Mouse (Mus musculus) c-Kit-negative CD71-positive TER-119-positive erythroid progenitor cells, embryonic 14.5 days (primary cell): ENCODE results near the gene Gm38393.

Source experiments
- DNase-seq: peaks from one replicate; pipeline ENCODE4 v3.0.0-alpha.2; 2013; ENCODE audit warnings: low read depth, low spot score

Gm38393 gene

DNA sequence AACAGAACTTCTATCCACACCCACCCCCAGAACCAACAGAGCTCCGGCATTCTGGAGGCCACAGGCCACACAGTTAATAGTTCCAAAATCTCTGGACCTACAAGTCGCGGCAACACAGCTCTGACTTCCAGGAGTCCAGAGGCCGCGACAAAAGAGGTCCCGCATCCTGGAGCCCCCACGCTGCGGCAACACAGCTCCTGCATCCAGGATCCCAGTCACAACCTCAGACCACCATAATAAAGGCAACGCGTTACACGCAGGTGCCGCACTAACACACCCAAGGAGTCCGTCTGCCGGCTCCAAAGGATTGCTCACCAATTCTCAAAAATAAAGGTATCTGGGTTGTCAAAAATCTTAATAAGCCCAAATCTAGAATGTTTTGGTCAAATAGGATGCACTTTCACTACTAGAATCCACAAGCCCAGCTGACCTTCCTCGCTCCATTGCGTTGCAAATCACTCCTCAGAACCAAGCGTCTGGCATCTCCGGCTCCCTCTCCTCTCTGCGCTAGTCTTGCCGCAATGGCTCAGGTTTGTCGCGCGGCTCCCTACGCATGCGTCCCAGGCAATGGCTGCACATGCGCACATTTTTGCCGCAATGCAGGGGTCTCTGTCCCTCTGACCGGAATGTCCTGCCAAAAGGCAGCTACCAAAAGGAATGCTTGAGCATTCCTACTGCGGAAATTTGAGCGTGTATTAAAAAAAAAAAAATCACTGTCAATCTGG lies at the start of gene Gm38393, which contains the start of gene Snurf:
Gm38393 (minus strand) TSS at position 459 of the 725 bp plus-strand sequence.
Snurf (minus strand) TSS at position 444 of the 725 bp plus-strand sequence.
- DNase-seq, result no peak

DNA sequence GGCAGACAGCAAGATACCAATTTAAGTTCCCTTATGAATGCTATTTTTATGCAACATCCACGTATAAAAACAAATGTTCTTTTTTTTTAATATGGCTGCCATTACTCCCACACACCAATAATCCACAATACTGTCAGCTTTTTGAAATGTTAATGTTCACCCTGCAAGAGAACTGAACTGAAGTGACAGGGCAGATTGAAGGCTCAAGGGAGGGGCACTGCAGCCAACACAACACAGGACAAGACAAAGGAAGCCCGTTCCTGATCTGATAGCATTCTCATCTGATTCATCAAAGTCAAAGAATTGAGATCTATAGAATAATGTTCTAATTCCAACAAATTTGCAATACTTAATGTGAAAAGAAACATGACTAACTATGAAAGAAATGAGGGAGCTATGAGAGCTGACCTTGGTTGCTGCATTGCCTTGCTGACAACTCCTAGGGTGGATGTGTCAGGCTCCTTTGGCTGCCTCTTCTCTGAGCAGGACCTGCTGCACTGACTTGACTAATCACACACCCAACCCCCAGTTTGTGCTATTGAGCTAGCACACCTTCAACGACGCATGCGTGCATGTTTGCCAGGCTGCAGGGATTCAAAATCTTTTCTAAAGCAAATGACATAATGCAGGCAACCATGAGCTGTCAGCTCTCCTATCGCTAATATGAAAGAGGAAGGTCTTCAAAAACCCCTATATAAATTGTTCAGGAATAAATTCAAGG lies 42.8 kb upstream of the Gm38393 start:
- DNase-seq, result no peak

DNA sequence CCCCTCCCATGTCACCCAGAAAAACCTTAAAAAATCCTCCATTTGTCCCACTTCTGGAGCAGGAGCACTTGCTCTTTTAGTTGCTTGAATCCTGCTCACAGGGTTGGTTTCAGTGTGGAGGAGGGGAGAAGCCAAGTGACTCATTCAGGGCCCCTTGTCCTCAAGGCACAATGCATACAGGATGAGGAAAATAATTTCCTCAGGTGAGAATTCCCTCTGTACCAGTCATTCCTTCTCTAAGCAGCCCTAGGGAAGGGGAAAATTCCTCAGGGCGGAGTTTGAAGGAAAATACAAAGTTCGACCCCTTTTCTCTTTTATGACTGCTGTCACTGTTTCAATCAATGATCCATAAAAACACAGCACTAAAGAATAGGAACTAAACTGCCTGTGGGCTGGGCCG lies 8.3 kb upstream of the Gm38393 start:
- no peak for DNase-seq

DNA sequence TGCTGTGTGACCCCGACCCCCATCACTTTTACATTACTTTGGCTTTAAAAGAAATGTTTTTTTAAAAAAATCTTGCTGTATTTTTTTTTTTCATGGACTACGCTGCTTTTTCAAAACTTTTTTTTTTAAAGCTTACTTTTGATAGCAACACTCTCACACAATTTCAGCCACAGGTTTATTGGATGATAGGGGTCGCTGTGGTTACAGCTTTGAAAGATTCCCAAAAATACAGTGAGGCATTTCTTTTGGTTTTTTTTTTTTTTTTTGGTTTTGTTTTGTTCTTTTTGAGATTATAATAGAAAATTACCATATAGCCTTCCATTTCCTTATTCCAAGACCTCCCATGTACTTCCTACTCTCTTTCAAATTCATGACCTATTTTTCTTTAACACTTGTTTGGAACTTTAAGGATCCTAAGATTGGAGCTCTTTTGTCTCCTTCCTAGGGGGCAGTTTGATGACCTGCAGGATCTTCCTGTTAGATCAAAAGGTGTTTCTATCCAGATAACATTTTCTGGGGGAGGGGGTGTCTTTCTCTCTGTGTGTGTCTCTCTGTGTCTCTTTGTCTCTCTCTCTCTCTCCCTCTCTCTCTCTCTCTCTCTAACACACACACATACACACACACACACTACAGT lies 3.0 kb upstream of the Gm38393 start:
- no peak for DNase-seq

DNA sequence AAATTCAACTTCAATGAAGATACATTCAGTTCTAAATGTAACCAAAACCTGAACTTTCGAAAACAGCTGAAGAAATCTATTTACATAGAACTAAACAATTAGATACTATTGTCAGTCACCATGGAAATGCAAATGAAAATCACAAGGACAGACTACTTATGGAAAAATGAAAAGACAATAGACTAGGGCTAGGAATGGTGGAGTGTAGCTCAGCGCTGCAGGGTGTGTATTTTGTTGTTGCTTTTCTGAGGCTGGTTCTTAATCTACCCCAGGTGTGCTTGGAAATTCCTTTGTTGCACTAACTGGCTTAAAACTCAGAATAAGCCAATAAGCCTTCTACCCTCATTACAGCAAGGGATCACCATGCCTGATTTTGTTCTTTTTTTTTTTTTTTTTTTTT lies 1.4 kb upstream of the Gm38393 start:
- no peak for DNase-seq

DNA sequence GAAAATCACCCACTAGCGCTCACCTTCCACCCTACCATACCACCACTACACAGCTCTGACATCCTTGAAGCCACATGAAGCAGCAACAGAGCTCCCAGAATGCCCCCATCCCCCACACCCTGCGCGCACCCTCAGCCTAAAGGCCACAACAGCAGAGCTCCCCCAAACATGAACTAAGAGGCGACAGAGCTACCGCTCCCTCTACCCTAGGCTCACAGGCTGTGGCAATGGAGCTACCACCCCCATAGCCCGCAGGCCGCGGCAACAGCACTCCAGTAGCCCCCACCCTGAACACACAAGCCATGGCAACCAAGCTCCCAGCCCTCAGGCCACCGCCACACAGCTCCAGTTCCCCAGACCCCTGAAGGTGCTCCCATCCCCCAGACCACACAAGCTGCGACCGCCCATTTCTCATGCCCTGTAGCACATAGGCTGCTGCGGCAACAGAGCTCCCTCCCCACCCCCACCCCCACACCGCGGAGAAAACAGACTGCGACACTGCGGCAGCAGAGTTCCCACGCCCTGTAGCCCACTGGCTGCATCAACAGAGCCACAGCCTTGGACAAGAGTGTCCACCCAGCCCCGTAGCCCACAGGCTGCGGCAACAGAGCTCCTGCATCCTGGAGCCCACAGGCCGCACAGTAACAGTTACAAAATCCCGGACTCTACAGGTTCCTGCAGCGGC lies 801 bp downstream of the Gm38393 start:
- no peak for DNase-seq

DNA sequence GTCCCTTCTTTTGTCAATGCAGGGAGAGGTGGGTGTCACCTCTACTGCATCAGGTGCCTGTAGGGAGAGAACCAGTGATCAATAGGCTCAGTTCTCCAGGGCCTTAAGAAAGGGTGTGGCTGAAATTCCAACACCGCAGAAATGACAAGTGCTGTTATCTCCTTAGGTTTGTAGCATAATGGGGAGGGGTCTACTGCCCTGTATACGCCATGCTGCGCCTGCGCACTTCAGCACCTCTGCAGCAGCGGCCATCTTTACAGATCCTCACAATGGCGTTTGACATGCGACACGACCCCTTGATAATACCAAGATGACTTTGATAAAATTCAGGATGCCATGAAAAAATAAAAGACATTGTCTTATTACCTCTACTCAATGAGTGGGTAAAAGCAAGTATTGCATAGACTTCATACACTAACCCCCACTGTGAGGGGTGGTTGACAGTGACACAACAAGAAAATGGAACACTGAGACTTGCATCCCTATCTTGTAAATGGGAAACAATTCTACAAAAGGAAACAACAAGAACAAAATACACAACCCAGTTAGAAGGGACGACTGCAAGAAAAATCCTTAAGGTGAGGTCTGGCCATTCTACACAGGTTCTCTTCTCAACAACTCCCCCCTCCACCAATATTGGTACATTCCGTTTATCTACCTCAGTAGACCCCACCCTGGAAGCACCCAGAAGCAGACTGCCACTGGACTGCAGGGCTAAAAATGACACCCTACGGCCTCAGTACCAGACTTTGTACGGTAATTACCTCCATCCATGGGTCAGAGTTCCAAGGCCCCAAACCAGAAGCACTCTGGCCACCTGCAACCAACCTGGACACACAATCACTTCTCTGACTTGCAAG lies 1.6 kb downstream of the Gm38393 start:
- DNase-seq, result peak; percentile 6

DNA sequence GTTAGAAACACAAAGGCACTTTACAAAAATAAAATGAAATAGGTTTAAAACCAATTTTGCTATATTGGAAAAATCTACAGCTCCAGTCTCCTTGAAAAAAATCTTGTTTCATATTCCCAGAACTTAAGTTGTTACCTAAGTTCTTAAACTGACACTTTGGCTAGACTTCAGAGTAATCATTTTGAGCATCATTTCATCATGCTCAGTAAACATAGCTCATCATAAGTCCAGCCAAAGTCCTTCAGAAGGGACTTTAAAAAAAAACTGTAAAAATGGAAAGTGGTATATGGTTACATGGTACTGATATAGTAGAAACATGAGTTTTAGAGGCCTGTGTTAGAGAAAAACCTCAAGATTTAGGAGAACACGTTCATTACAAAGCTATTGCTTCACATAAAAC lies 26.2 kb downstream of the Gm38393 start:
- DNase-seq, result no peak
